Mouse (Mus musculus) 416B (cell line): ENCODE measurements around the gene Vpreb1.
A peak's percentile ranks its signal among the peaks of the same experiment; 100 is the strongest.

Experiments used
- DNase-seq: peaks from one replicate; pipeline ENCODE4 v3.0.0; 2011; ENCODE audit warnings: low read depth

Gene Vpreb1

DNA sequence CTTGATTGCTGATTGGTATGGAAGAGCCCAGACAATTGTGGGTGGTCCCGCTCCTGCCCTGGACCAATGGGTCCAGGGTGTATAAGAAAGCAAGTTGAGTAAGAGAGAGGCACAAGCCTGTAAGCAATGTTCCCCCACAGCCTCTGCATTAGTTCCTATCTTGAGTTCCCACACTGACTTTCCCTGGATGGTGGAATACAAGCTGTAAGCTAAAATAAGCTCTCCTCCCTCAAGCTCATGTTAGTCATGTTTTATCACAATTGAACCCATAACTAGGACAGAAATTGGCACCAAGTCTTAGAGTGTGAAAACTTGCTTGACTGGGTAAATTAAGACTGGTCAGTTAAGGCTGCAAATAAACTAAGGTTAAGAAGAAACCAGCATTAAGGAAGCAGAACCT lies 15.1 kb downstream of the Vpreb1 start:
- DNase-seq: no peak

GRCm38 (mm10) chr16:16854836-16855235 lies 15.8 kb downstream of the Vpreb1 start:
- peak; percentile 86 for DNase-seq

DNA sequence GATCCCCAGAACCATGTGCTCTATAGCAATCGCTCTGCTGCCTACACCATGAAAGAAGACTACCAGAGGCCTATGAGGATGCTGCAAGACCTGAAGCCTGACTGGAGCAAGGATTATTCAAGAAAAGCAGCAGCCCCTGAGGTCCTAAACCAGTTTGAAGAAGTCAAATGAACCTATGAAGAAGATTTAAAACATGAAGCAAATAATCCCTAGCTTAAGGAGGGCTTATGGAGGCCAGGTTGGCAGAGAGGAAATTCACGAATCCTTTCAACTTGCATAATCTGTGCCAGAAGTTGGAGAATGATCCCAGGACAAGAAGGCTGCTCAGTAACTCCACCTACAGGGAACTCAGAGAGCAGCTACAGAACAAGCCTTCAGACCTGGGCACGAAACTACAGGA lies 18.2 kb downstream of the Vpreb1 start:
- DNase-seq: no peak

- peak; percentile 47 for DNase-seq
Measured at GRCm38 (mm10) chr16:16849196-16849595, 21.4 kb downstream of the Vpreb1 start.

DNA sequence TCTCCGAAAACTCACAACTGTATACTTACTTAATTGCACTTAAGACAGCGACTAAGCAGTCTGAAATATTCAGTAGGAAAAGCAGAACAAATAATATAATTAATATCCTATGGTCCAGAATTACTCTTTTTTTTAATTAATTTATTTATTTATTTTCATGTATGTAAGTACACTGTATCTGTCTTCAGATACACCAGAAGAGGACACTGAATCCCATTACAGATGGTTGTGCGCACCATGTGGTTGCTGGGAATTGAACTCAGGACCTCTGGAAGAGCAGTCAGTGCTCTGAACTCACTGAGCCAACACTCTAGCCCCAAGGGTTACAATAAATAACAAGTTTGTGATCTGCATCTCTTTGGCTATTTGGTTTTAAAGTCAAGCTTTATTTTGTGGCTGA lies 41.0 kb downstream of the Vpreb1 start:
- no peak for DNase-seq

GRCm38 (mm10) chr16:16828757-16829615 lies 41.7 kb downstream of the Vpreb1 start, which contains the start of gene Spag6l:
Gene Spag6l (minus strand): TSS chr16:16829456.
- no peak for DNase-seq

DNA sequence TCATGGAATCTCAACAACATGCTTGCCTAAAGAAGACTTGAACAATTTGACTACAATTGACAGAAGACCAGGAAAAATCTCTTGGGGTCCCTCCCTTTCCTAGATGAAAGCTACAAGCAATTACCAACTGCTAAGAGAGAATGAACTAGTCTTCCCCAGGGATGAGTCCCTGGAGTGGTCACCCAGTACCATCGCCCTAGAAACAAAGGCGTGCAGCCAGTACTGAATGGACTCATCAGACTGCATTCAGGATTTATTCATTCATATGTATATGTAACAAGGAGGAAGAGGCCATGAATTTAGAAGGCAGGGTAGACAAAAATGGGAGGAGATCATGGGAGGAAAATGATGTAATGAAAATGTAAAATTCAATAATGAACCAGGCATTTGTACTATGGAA lies 44.4 kb downstream of the Vpreb1 start:
- no peak for DNase-seq

GRCm38 (mm10) chr16:16825476-16825875 lies 45.2 kb downstream of the Vpreb1 start:
- DNase-seq: no peak
